Mouse (Mus musculus) c-Kit-positive CD71-positive TER-119-negative erythroid progenitor cells, embryonic 14.5 days (primary cell): ENCODE results near the gene Appbp2.

Experiments
- DNase-seq: peaks from one replicate; pipeline ENCODE4 v3.0.0-alpha.2; 2013; ENCODE audit warnings: low read depth

Gene Appbp2

GRCm38 (mm10) chr11:85234990-85235841 is at the start of gene Appbp2:
Appbp2 (minus strand) TSS chr11:85235130.
- DNase-seq: peak; percentile 84

- no peak for DNase-seq
Observed at GRCm38 (mm10) chr11:85281219-85281878, 46.4 kb upstream of the Appbp2 start.

- no peak for DNase-seq
Observed at GRCm38 (mm10) chr11:85278175-85278574, 43.2 kb upstream of the Appbp2 start.

DNA sequence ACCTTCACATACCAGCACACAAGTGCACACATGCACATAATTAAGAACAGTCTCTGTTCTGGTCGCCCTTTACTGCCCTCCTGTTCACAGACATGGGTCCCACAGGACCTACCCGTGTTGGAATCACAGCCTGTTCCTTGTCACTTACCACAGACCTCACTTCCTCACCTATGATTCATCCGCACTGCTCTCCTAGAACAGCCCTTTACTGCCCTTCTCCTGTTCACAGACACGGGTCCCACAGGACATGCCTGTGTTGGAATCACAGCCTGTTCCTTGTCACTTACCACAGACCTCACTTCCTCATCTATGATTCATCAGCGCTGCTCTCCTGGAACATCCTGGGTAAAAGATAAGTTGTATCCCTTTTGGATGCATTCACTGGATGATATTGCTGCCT is 42.7 kb upstream of the Appbp2 start:
- no peak for DNase-seq

GRCm38 (mm10) chr11:85275151-85275550 is 40.2 kb upstream of the Appbp2 start:
- DNase-seq: no peak

GRCm38 (mm10) chr11:85273299-85273698 is 38.4 kb upstream of the Appbp2 start:
- DNase-seq: no peak

DNA sequence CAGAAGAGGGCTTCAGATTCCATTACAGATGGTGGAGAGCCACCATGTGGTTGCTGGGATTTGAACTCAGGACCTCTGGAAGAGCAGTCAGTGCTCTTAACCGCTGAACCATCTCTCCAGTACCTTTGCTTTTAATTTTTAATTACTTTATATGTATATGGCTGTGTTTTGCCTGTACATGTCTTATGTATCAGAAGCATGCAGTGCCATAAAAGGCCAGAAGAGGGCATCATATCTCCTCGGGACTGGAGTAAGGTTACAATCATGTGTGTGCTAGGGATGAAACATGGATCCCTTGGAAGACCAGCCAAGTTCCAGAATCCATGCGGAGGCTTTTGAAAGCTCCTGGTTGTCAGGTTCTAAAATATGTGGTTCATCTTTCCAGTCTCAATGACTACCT is 35.7 kb upstream of the Appbp2 start:
- peak; percentile 72 for DNase-seq

GRCm38 (mm10) chr11:85267393-85267792 is 32.5 kb upstream of the Appbp2 start:
- no peak for DNase-seq

DNA sequence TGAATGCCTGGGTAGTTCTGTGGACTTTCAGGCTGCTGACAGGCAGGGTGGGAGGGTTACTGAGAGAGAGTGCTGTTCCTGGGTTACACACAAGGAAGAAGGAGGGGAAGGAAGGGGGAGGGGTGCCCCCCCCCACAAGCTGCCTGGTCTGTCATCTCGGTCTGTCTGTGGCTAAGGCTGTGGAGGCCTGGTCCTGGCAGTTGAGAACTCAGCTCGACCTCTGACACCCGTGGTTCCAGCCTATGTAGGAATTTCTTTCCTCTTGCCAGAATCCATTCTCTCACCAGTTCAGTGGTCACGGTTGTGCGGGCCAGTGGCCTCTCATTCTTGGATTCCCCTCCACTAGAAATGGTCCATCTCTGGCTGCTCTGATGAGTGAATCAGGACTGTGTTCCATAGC is 29.7 kb upstream of the Appbp2 start:
- no peak for DNase-seq

GRCm38 (mm10) chr11:85261192-85261591 is 26.3 kb upstream of the Appbp2 start:
- peak; percentile 76 for DNase-seq

DNA sequence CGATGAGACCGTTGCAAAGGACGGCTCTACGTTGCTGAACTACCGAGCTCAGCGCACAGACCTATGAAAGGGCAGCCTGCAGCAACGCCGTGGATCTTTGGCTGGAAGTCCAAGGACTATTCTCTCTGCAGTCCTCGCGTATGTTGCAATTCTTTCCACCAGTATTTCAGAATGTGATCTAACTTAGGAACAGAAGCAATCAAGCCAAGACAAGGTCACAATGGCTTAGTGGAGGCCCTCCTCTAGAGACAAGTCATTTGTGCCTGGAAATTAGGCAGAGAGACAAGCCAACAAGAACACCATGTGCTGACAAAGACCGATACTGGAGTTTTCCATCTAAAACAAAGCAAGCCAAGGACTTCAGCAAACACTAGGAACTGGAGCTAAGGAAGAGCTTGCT is 24.0 kb upstream of the Appbp2 start:
- no peak for DNase-seq

DNA sequence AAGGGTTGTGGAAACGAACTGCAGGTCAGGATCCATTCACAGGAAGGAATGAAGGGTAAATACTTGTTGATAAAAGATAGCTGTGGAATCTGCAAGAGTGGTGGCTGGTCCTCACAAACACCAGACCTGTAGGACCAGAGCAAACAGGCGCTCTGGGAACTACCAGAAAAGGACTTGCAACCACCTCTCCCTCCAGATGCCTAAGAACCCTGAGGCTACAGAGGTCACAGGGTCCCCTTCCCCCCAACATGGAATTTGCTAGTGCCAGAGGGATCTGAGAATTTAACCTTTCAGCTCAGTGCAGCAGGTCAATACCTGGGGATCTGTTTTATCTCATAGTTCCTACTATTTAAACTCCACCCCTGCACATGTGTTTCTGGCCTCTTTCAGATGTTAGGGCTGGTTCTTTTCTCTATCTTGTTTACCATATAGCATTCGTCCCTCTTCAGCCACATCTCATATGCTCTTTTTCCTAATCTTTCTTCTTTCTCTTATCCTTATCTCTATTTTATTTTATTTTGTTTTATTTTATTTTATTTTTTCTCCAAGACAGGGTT is 20.6 kb upstream of the Appbp2 start:
- no peak for DNase-seq

DNA sequence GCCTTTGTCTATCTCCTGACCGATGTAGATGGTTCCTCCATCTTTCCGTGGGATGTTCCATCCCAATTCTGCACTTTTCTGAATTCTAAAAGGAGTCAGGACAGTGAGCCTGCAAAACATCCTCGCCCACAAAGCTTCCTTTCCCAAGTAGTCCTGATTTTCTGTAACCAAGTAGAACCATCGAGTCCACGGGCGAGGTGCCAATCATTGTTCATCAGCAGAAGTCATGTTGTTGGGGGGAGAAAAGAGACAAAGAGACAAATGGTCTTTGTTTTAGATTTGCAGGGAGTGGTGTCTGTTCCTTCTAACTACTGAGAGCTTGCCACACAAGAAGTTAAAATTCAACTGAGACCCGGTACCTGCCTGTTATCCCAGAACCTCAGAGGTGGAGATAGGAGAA is 18.7 kb upstream of the Appbp2 start:
- no peak for DNase-seq

DNA sequence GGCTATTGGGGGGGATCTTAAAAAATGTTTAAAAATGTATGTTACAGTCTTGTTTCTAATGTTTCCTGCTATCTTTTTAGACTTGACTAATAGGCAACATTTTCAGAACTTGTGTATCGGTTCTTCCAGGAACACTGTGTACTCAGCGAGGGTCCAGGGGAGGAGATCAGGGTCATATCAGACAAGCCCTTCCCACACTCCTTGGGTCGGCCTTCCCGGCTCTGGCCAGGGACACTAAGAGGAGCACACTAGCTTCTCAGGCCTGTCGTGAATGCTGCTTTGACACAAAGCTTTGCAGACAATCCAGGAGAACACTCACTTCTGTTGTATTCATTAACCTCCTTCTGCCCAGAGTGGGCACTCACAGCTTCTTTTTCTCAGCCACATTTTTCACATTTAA is 18.1 kb upstream of the Appbp2 start:
- no peak for DNase-seq

DNA sequence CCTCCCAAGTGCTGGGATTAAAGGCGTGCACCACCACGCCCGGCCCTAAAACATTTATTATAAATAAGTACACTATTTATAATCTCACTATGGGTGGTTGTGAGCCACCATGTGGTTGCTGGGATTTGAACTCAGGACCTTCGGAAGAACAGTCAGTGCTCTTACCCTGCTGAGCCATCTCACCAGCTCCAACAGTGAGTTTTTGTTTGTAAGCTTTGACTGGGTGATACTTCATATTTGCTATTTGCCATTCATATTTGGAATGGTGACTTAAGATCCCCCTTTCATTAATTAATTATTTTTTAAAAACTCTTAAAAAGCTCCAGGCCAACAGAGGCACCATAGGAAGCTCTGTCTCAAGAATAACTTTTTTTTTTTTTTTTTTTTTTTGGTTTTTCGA is 17.0 kb upstream of the Appbp2 start:
- DNase-seq: no peak

DNA sequence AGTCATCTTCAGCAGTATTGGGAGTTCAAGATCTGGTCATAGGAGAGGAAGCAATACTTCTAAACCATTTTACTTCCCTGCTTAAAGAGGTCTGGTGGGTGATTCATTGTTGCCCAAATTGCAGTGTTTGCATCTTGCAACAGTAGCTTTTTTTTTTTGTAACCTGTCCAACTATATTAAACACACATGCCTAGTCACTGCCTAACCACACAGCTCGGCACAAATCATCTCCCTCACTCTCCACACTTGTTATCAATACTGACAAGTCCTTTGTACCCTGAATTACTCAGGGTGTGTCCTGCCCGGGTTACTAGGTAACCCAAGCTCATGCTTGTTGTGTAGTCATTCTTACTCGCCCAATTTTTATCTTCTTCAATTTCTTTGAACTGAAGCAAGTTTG is 15.5 kb upstream of the Appbp2 start:
- peak; percentile 67 for DNase-seq

- DNase-seq: no peak
Observed at GRCm38 (mm10) chr11:85249338-85249737, 14.4 kb upstream of the Appbp2 start.

GRCm38 (mm10) chr11:85248151-85248550 is 13.2 kb upstream of the Appbp2 start:
- DNase-seq: no peak

DNA sequence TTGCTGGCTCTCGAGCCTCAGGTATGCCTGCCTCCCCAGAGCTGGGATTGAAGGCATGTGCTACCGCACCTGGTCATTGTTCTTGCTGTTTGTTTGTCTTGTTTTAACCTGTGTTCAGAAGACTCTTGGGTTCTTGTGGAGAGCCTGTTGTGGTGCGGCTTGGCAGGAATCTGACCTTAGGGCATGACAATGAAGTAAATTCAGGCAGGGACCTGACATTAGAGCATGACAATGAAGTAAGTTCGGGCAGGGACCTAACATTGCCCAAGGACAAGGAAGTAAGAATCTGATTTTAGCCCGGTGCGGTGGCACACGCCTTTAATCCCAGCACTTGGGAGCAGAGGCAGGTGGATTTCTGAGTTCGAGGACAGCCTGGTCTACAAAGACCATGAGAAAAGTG is 6.3 kb upstream of the Appbp2 start:
- DNase-seq: no peak

DNA sequence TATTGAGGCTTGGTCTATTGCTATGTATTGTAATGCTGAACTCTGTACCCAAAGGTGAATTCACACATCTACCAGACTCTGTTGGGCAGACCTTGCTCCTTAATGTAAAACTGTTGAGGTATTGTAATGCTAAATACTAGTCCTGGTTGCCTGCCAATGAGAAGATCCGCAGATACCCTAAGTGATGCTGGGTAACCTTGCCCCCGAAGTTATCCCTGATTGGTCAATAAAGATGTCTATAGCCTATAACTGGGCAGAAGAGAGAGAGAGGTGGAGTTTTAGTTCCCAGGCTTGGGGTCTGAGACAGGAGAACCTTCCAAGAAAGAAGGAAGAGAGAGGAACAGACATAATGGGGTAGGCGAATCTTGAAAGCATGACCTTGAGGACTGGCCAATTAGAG is 5.3 kb upstream of the Appbp2 start:
- no peak for DNase-seq

DNA sequence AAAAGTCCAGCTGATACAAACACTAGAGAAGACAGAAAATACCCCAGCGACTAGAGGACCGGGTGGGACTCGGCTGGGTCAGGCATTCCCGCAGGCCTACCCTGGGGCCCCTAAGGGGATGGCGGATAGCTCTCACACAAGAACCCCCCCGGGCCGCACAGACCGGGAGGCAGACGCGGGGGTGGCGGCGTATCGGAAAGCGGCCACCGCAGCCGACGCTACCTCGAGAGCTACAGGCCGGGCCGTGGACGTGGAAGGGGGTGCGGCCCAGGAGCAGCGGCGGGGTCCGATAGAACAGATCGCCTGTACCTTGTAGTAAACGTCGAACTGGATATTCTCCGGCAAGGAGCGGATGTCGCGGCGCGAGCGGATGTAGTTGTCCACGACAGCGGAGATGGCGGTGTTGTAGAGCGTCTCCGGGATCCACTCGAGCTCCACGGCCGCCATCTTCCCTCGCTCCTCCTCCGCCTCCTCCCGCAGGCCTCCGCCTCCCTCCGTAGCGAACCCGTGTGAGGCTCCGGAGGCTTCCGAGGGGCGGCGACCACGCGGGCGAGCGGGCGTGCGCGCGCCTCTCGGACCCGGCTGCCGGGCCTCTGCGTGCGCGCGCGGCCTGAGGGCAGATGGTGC is 454 bp downstream of the Appbp2 start:
- peak; percentile 72 for DNase-seq

- no peak for DNase-seq
Observed at GRCm38 (mm10) chr11:85233676-85234210, 1.2 kb downstream of the Appbp2 start.

DNA sequence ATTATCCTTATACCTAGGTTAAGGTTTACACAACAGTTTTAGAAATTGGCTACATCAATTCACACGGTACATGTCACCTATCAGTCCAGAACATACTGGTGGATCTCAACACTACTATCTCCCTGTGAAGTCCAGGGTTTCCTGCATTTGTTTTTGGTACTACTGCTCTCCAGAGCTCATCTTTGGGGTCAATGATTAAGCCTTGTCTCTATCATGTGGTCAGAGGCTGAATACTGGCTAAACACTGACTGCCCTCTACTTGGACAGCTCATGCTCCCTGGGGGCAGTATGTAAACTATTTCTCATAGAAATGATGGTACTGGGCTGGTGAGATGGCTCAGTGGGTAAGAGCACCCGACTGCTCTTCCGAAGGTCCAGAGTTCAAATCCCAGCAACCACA is 11.7 kb downstream of the Appbp2 start:
- no peak for DNase-seq
